Mouse (Mus musculus) cerebellum, adult 2 months (tissue): Measurements from ENCODE around the gene Plin5.

ENCODE experiments used
- CTCF ChIP-seq: fragments of 200-500 bp; IDR thresholded peaks from 2 replicates; pipeline ENCODE4 v1.5.1; 2011; ENCODE audit warnings: low read depth, mild to moderate bottlenecking, control low read depth, low read length, moderate library complexity, borderline replicate concordance; ENCODE audit not compliant: insufficient read depth
- POLR2A ChIP-seq: fragments of 200-500 bp; IDR thresholded peaks from 2 replicates; pipeline ENCODE4 v1.6.1; 2011; ENCODE audit warnings: low read length, control low read depth, borderline replicate concordance; ENCODE audit not compliant: insufficient read depth

GRCm38 (mm10) chr17:56098180-56098579 lies 19.2 kb downstream of the Plin5 start:
- no peak for TF ChIP-seq CTCF
- no peak for TF ChIP-seq POLR2A
